Mouse (Mus musculus) lung, postnatal 0 days (tissue): Measurements from ENCODE around the gene Vat1l. TPM values are rescaled to one million over a fixed set of nuclear protein-coding genes. Genes with fewer than 3 reads are reported as not detected.

ENCODE experiments used
- ATAC-seq: fragments of 200-750 bp; cut with Nextera tagmentation; 2 replicates; pipeline ENCODE4 v1.8.0; 2017; ENCODE audit warnings: moderate library complexity
- DNase-seq: peaks from one replicate; pipeline ENCODE4 v3.0.0-alpha.2; 2016; ENCODE audit warnings: low spot score
- H3K27ac ChIP-seq: fragments of 300-500 bp; sonication (generic); 2 replicates; pipeline ENCODE4 v1.5.1; 2014; ENCODE audit warnings: antibody characterized with exemption, mild to moderate bottlenecking, low read length, mixed read lengths
- H3K27me3 ChIP-seq: fragments of 300-500 bp; sonication (generic); replicated peaks from 2 replicates; pipeline ENCODE4 v1.6.1; 2014; ENCODE audit warnings: low read length, mixed read lengths; ENCODE audit not compliant: insufficient read depth
- H3K36me3 ChIP-seq: fragments of 300-500 bp; sonication (generic); 2 replicates; pipeline ENCODE4 v1.6.1; 2014; ENCODE audit warnings: low read length, mixed read lengths; ENCODE audit not compliant: insufficient read depth
- H3K4me1 ChIP-seq: fragments of 300-500 bp; sonication (generic); 2 replicates; pipeline ENCODE4 v1.6.1; 2014; ENCODE audit warnings: antibody characterized with exemption, low read depth, low read length, mixed read lengths; ENCODE audit not compliant: insufficient read depth
- H3K4me2 ChIP-seq: fragments of 300-500 bp; sonication (generic); replicated peaks from 2 replicates; pipeline ENCODE4 v1.6.1; 2014; ENCODE audit warnings: low read depth, mild to moderate bottlenecking, low read length, moderate library complexity, mixed read lengths
- H3K4me3 ChIP-seq: fragments of 300-500 bp; sonication (generic); 2 replicates; pipeline ENCODE4 v1.5.1; 2014; ENCODE audit warnings: low read depth, low read length
- H3K9ac ChIP-seq: fragments of 300-500 bp; sonication (generic); replicated peaks from 2 replicates; pipeline ENCODE4 v1.6.1; 2014; ENCODE audit warnings: low read depth, mild to moderate bottlenecking
- H3K9me3 ChIP-seq: fragments of 300-500 bp; sonication (generic); 2 replicates; pipeline ENCODE4 v1.6.1; 2016; ENCODE audit warnings: low read length, mixed read lengths
- CTCF ChIP-seq: IDR thresholded peaks from 2 replicates; pipeline ENCODE4 v1.5.1; 2016; ENCODE audit warnings: antibody characterized with exemption, mild to moderate bottlenecking
- EP300 ChIP-seq: IDR thresholded peaks from 2 replicates; pipeline ENCODE4 v1.6.1; 2016; ENCODE audit warnings: antibody characterized with exemption, mild to moderate bottlenecking, control low read depth
- WGBS: fragments of 180-500 bp; shearing (Covaris S2); extraction: QIAGEN DNeasy Blood & Tissue Kit; methylation state at CpG from one replicate; pipeline ENCODE4 v1.1.7; 2014; 5-methylcytosine and 5-hydroxymethylcytosine counted together
- polyA plus RNA-seq: library from polyadenylated mRNA; unstranded; fragments of >200 nt; fragmentation: Nextera tagmentation; extraction: Ambion mirVana; gene quantifications from 2 replicates; pipeline ENCODE4 v1.2.1, GENCODE M21; 2015

The Vat1l gene
- polyA plus RNA-seq, 1 experiment from 2014 or later: 0.06 TPM

DNA sequence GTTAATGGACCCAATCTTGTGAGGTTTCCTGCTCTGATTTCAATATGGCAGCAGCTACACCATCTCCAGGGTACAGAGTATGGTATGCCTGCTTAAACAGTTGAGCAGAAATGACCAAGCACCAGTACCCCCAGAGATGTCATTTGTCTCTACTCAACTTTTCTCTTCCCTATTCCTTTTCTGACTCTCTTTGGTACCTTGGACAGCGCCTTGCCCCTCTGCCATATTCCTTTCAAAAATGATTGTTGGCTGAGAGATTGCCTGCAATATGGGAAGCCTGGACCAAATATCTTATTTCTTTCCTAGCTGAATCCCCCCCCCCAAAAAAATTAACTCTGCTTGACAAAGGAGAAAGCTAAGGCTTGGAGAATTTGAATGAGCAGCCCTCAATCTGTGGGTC lies 75.7 kb downstream of the Vat1l start:
- TF ChIP-seq EP300 (no peak), CTCF (no peak)
- Histone ChIP-seq H3K27ac (no peak overlapping the region), H3K9ac (no peak overlapping the region), H3K9me3 (no peaks in the 10 kb centered on the region), H3K4me1 (no peaks in the 10 kb centered on the region), H3K4me2 (no peak overlapping the region), H3K36me3 (no peaks in the 10 kb centered on the region), H3K4me3 (no peak overlapping the region), H3K27me3 (no peaks in the 10 kb centered on the region)
- DNase-seq: no peak
- 55% methylated on average over 1 of the region's 1 CpGs for WGBS
- ATAC-seq: no peak

DNA sequence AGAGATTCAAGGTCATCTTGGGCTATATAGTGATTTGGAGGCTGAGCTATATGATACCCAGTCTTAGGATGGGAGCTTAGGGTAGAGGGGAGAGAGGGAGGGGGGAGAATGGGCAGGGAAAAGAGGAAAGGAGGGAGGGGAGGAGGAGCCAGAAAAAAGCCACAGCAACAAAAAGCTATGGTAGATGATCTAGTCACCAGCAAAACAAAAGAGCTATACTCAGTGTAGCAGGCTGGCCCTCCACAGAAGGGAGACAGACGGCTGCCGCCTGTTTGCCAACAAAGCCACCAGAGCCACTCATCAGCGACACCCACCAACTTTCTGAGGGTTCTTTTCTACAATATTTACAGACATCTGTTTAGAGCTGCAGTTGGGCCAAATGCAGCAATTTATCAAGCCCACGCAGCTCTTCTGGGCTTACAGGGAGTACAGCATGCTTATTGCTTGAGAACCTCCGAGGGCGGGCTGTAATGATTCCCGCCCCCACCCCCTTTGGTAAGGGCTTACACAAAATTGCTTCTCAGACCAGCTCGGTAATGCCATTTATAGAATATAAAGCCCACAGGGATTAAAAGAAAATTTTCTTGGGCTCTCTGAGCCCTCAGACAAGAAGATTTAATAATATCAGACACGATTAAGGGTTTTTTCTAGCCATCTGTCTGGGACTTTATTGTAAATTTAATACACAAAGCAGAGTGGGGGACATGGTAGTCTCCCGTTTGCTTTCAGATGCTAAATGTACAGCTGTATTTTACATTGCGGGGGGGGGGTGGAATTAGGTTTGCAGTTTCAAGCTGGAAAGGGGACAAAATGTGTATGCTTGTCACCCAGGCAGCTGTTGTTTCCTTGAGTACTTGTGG lies 89.7 kb downstream of the Vat1l start:
- no peaks in the 10 kb centered on the region for H3K36me3 ChIP-seq
- no peak for TF ChIP-seq CTCF
- no peak for TF ChIP-seq EP300
- ATAC-seq: no peak
- no peak overlapping the region for H3K4me2 ChIP-seq
- DNase-seq: no peak
- H3K27ac ChIP-seq: no peak overlapping the region
- no peaks in the 10 kb centered on the region for H3K9me3 ChIP-seq
- no peaks in the 10 kb centered on the region for H3K27me3 ChIP-seq
- no peaks in the 10 kb centered on the region for H3K4me1 ChIP-seq
- WGBS: 56% methylated on average over 11 of the region's 11 CpGs
- no peak overlapping the region for H3K4me3 ChIP-seq
- H3K9ac ChIP-seq: no peak overlapping the region

DNA sequence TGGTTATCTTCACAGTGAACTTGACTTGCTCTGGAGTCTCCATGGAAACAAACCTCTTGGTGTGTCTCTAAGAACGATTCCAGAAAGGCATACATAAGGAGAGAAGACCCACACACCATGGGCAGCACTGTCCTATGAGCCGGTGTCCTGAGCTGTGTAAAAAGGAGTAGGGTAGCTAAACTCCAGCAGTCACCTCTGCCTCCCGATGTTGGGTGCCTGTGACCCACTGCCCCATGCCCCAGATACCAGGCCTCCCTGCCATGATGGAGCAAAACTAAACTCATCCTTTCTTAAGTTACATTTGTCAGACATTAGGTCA lies 90.3 kb downstream of the Vat1l start:
- Histone ChIP-seq H3K4me3 (no peak overlapping the region), H3K27ac (no peak overlapping the region), H3K36me3 (no peaks in the 10 kb centered on the region), H3K4me1 (no peaks in the 10 kb centered on the region), H3K9ac (no peak overlapping the region), H3K27me3 (no peaks in the 10 kb centered on the region), H3K9me3 (no peaks in the 10 kb centered on the region), H3K4me2 (no peak overlapping the region)
- TF ChIP-seq EP300 (no peak), CTCF (no peak)
- DNase-seq: no peak
- 59% methylated on average over 3 of the region's 3 CpGs for WGBS
- no peak for ATAC-seq

DNA sequence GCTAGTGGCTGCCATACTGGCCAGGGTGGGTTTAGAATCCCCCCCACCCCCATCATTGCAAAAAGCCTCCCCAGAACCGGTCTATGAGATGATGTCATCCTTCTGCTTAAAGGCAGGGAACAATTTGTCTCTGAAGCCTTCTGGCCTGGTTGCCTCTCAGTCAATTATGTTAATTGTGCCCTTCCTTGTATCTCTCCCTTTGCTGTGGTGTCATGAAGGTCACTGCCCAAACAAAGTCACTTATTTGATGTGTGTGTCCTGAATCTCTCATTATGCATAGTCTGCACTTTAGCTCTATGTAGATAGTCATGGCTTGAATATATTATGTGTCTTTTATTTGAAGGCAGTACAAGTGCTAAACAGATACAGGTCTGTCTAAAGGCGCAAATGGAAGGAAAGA lies 92.8 kb downstream of the Vat1l start:
- Histone ChIP-seq H3K9ac (no peak overlapping the region), H3K27me3 (no peaks in the 10 kb centered on the region), H3K4me3 (no peak overlapping the region), H3K9me3 (no peaks in the 10 kb centered on the region), H3K4me1 (no peaks in the 10 kb centered on the region), H3K4me2 (no peak overlapping the region), H3K27ac (no peak overlapping the region), H3K36me3 (no peaks in the 10 kb centered on the region)
- TF ChIP-seq CTCF (no peak), EP300 (no peak)
- WGBS: 59% methylated on average over 2 of the region's 2 CpGs
- DNase-seq (no peak), ATAC-seq (no peak)

DNA sequence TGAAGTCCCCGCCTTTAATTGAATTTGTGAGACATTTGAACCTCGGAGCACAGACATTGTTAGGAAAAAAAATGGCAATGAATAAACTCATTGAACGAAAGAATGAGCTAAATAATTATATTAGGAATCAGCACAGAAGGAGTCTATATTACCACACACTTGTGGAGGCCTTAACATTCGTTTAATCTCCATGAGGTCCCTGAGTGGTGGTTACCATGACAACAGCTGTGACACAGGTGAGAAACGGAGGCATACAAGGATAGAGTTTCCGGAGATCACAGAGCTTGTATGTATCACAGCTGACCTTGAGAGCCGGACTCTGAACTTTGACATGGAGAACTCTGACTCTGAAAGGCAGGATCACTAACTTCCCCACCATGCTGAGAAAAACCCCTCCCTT lies 94.7 kb downstream of the Vat1l start:
- TF ChIP-seq EP300 (no peak), CTCF (no peak)
- Histone ChIP-seq H3K4me1 (no peaks in the 10 kb centered on the region), H3K9ac (no peak overlapping the region), H3K4me3 (no peak overlapping the region), H3K27me3 (no peaks in the 10 kb centered on the region), H3K4me2 (no peak overlapping the region), H3K27ac (no peak overlapping the region), H3K36me3 (no peaks in the 10 kb centered on the region), H3K9me3 (no peaks in the 10 kb centered on the region)
- ATAC-seq (no peak), DNase-seq (no peak)
- 51% methylated on average over 7 of the region's 7 CpGs for WGBS

DNA sequence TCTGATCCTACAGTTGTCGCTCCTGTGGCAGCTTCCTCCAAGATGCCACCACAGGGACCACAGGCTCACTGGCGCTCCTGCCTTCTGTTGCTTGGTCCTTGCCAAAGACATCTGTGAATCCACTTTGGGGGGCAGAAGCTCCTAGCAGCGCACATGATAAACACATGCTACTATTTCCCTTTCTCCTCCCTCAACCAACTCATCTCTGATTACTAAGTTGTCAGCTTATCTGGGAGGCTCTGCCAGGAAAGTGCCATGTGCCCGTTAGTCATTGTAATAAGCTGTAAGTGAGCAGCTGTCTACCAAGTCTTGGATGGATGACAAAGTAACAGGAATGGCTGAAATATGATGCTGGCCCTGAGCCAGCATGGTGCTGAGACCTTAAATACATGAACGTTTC lies 100.9 kb downstream of the Vat1l start:
- no peak for DNase-seq
- WGBS: 59% methylated on average over 5 of the region's 5 CpGs
- TF ChIP-seq CTCF (no peak), EP300 (no peak)

More for the DNA sequence above, 100.9 kb downstream of the Vat1l start:
- no peaks in the 10 kb centered on the region for H3K4me1 ChIP-seq
- H3K4me3 ChIP-seq: no peak overlapping the region
- no peaks in the 10 kb centered on the region for H3K27me3 ChIP-seq
- ATAC-seq: no peak
- H3K36me3 ChIP-seq: no peaks in the 10 kb centered on the region
- H3K27ac ChIP-seq: no peak overlapping the region
- H3K4me2 ChIP-seq: no peak overlapping the region
- no peaks in the 10 kb centered on the region for H3K9me3 ChIP-seq
- no peak overlapping the region for H3K9ac ChIP-seq
